Mouse (Mus musculus): ENCODE data around the gene Meis3.

GRCm38 (mm10) chr7:16128344-16128743 is 46.5 kb upstream of the Meis3 start:
- TF ChIP-seq POLR2A (IDR thresholded peaks at IDR 0.05; ENCODE audit: low read depth, low read length) (no peak), CTCF (IDR thresholded peaks at IDR 0.05; ENCODE audit: extremely low read depth, insufficient read length, insufficient replicate concordance, low read depth, low read length) (no peak)
